Mouse (Mus musculus) intestine, embryonic 14.5 days (tissue): ENCODE data around the gene Fam193b. TPM values are rescaled to one million over a fixed set of nuclear protein-coding genes. Genes with fewer than 3 reads are reported as not detected.

Source experiments
- ATAC-seq: fragments of 200-750 bp; cut with Nextera tagmentation; replicated peaks from 2 replicates; pipeline ENCODE4 v1.8.0; 2017; ENCODE audit warnings: low read depth, moderate number of reproducible peaks, moderate TSS enrichment, moderate library complexity; ENCODE audit not compliant: low FRiP score, low TSS enrichment
- DNase-seq: peaks from one replicate; pipeline ENCODE4 v3.0.0-alpha.2; 2018; ENCODE audit warnings: low spot score
- H3K27ac ChIP-seq: fragments of 300-500 bp; sonication (generic); 2 replicates; pipeline ENCODE4 v1.5.1; 2014; ENCODE audit warnings: low read depth, mild to moderate bottlenecking, control low read depth
- H3K27me3 ChIP-seq: fragments of 300-500 bp; sonication (generic); replicated peaks from 2 replicates; pipeline ENCODE4 v1.6.1; 2014; ENCODE audit warnings: low read length, control low read depth; ENCODE audit not compliant: control insufficient read depth, insufficient read depth
- H3K36me3 ChIP-seq: fragments of 300-500 bp; sonication (generic); 2 replicates; pipeline ENCODE4 v1.6.1; 2014; ENCODE audit warnings: low read length, control low read depth; ENCODE audit not compliant: control insufficient read depth, insufficient read depth
- H3K4me1 ChIP-seq: fragments of 300-500 bp; sonication (generic); replicated peaks from 2 replicates; pipeline ENCODE4 v1.6.1; 2014; ENCODE audit warnings: low read length, control low read depth, mixed read lengths; ENCODE audit not compliant: control insufficient read depth, insufficient read depth
- H3K4me2 ChIP-seq: fragments of 300-500 bp; sonication (generic); 2 replicates; pipeline ENCODE4 v1.6.1; 2014; ENCODE audit warnings: low read length
- H3K4me3 ChIP-seq: fragments of 300-500 bp; sonication (generic); 2 replicates; pipeline ENCODE4 v1.5.1; 2014; ENCODE audit warnings: low read depth, low read length, control low read depth, mixed read lengths
- H3K9ac ChIP-seq: fragments of 300-500 bp; sonication (generic); 2 replicates; pipeline ENCODE4 v1.6.1; 2014; ENCODE audit warnings: mild to moderate bottlenecking, low read length
- H3K9me3 ChIP-seq: fragments of 300-500 bp; sonication (generic); 2 replicates; pipeline ENCODE4 v1.6.1; 2016; ENCODE audit warnings: low read length, control low read depth; ENCODE audit not compliant: control insufficient read depth
- WGBS: fragments of 180-500 bp; shearing (Covaris S2); extraction: QIAGEN DNeasy Blood & Tissue Kit; methylation state at CpG from one replicate; pipeline ENCODE4 v1.1.7; 2014; 5-methylcytosine and 5-hydroxymethylcytosine counted together
- polyA plus RNA-seq: library from polyadenylated mRNA; unstranded; fragments of >200 nt; fragmentation: Nextera tagmentation; extraction: Ambion mirVana; gene quantifications from 2 replicates; pipeline ENCODE4 v1.2.1, GENCODE M21; 2014

The Fam193b gene
- polyA plus RNA-seq, 1 experiment from 2014 or later, result 33.6 TPM

DNA sequence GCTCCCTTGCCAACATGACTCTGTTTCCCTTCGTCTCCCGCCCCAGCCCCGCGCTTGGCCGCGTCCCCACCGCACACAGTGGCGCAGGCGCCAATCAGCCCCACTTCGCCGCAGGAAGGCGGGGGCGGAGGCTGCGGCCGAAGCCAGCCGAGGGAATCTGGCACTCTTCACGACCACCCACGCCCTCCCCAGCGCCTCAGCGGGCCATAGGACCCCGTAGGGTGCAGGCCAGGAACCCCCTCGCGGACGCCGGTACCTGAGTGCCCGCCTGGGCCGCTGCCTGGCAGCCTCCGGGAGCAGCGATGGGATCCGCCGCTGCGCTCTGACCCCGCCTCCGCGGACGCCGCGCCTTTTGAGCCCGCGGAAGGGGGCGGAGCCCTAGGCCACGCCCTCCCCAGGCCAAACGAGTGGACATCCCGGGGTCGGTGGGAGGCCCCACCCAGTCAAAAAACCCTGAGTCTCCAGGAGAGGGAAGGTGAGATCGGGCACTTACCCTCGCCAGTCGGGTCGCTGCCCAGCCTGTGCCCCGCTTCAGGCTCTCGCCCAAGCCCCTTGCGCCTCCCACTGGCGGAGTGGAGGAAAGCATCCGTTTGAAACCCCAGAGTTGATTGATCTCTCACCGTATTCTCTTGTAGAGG is 57.7 kb downstream of the Fam193b start, which contains the start of gene Pdlim7:
Gene Pdlim7, minus strand, starts transcription at position 566 of the 638 bp plus-strand sequence.
- H3K27me3 ChIP-seq, result no peaks in the 10 kb centered on the region
- ATAC-seq, result peak; percentile 71
- WGBS, result under 1% methylated on average over 53 of the region's 55 CpGs
- H3K9me3 ChIP-seq, result no peaks in the 10 kb centered on the region
- peak within 1 kb of the TSS; percentile 77 for H3K4me3 ChIP-seq
- peak within 1 kb of the TSS; percentile 85 for H3K27ac ChIP-seq
- peak within 1 kb of the TSS; percentile 83 for H3K4me2 ChIP-seq
- peaks cover 26% of the 10 kb centered on the region for H3K4me1 ChIP-seq
- peaks cover 21% of the 10 kb centered on the region for H3K36me3 ChIP-seq
- H3K9ac ChIP-seq, result peak within 1 kb of the TSS; percentile 86
- DNase-seq, result peak; percentile 95

DNA sequence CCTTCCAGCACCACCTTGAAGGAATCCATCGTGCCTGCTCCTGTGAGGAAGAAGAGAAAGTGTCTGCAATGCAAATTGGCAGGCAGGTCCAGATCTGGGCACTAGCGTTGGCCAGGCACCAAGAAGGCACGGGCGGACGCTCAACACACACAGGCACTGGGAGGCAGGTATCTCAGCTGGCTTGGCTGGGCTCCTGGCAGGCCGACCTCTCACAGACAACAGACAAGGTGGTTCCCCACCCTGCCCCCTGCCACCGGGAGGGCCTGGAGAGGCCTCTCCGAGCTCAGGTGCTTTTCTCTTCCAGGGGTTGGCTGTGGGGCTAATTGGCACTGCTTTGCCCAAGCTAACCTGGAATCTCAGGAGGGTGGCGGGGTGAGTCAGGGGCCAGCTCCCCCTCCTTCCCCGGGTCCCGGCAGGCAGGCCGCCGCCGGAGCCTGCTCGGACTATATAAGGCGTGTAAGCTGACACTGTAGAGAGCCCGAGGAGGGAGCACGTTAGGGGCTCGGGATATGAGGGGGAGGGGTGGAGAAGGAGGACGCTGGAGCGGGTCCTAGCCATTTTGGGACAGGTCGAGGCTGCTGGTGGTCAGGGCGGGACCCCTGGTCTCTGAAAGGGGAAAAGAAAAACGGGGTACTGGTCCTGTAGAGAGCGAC is 58.4 kb downstream of the Fam193b start:
- peak; percentile 59 for ATAC-seq
- peaks cover 26% of the 10 kb centered on the region for H3K4me1 ChIP-seq
- peaks cover 29% of the 10 kb centered on the region for H3K36me3 ChIP-seq
- H3K27me3 ChIP-seq, result no peaks in the 10 kb centered on the region
- H3K4me3 ChIP-seq, result peak overlapping the region; percentile 77
- DNase-seq, result peak; percentile 83
- peak overlapping the region; percentile 85 for H3K27ac ChIP-seq
- WGBS, result 2% methylated on average over 25 of the region's 25 CpGs
- H3K9me3 ChIP-seq, result no peaks in the 10 kb centered on the region
- peak overlapping the region; percentile 83 for H3K4me2 ChIP-seq
- H3K9ac ChIP-seq, result peak overlapping the region; percentile 86

DNA sequence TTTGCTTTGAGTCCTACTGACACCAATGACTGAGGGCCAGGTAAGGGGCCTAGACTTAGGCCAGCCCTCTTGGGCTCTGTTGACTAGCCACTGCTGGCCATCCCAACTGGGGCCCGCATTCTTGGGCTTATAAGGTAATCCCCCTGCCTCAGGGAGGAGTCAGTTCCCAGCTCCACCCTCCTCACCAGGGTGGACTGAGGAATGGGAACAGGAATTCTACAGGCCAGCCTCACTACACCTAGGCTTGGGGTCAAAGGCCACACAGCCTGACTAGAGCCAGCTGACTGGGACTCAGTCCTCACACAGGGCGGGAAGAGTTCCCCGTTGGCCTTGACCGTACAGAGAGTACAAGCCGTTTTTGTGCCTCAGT is 59.4 kb downstream of the Fam193b start:
- peaks cover 26% of the 10 kb centered on the region for H3K4me1 ChIP-seq
- no peaks in the 10 kb centered on the region for H3K9me3 ChIP-seq
- ATAC-seq, result peak; percentile 12; the same call in 1 of the 2 replicates
- peak overlapping the region; percentile 83 for H3K4me2 ChIP-seq
- peak overlapping the region; percentile 77 for H3K4me3 ChIP-seq
- peak overlapping the region; percentile 85 for H3K27ac ChIP-seq
- WGBS, result 19% methylated on average over 5 of the region's 5 CpGs
- peaks cover 39% of the 10 kb centered on the region for H3K36me3 ChIP-seq
- H3K9ac ChIP-seq, result peak overlapping the region; percentile 86; the same call in 1 of the 2 replicates
- H3K27me3 ChIP-seq, result no peaks in the 10 kb centered on the region
- no peak for DNase-seq

DNA sequence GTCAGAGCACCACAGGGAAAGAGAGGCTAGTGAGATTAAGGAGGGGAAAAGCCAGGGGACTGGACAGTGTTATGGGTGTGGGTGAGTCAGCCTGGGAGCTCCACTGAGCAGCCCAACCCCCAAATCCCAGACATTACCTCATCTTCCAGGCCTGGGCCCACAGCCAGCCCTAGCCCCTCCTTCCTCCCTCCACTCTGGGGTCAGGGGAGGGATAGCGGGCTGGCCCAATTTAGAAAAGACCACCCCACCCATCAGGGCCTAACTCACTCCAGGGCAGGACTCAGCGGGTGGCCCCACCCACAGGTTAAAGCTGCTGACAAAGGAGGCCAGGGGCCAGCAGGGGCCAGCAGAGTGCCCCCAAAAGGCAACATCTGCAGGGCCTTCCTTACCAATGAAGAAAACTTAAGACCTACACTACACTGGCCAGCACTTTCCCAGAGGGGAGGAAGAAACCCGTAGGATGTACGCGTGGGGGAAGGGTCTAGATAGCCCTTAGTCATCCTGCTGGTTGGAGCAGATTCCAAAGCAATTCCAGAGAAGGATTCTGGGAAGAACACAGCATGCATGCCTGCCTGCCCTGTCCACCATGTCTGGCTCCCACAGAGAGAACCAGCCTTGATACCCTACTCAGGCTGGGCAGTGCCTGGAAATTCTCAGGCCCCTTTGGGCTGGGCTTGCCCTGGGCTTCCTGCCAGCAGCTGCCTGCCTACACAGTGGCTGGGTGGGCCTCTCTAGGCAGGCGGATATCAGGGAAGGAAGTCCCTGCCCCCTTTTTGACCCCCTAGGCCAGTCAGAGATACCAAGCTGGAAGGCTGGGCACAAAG is 60.0 kb downstream of the Fam193b start:
- H3K9me3 ChIP-seq, result no peaks in the 10 kb centered on the region
- DNase-seq (peak; percentile 88), ATAC-seq (peak; percentile 78)
- peak overlapping the region; percentile 85 for H3K27ac ChIP-seq
- WGBS, result 5% methylated on average over 6 of the region's 6 CpGs
- peak overlapping the region; percentile 23 for H3K9ac ChIP-seq
- H3K4me3 ChIP-seq, result peak overlapping the region; percentile 77
- H3K4me2 ChIP-seq, result peak overlapping the region; percentile 83
- peaks cover 26% of the 10 kb centered on the region for H3K4me1 ChIP-seq
- H3K27me3 ChIP-seq, result no peaks in the 10 kb centered on the region
- peaks cover 45% of the 10 kb centered on the region for H3K36me3 ChIP-seq

DNA sequence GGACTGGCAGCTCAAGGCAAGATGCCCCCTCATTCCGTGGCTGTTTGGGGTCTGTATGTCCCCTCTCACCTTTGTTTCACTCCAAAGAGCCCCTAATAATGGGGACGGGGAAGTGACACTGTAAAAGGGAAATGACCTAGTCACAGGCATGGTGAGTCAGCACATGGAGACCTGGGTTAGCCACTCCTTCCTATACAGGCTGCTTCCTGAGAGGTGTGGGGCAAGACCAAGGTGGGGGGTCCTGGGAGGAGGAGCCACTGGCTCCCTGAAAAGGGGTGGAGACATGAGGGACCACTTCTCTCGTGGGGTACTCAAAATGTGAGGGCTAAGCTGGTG is 60.6 kb downstream of the Fam193b start:
- H3K27me3 ChIP-seq, result no peaks in the 10 kb centered on the region
- peak overlapping the region; percentile 83 for H3K4me2 ChIP-seq
- H3K27ac ChIP-seq, result peak overlapping the region; percentile 85; the same call in 1 of the 2 replicates
- peak; percentile 15 for ATAC-seq
- H3K4me3 ChIP-seq, result peak overlapping the region; percentile 8; the same call in 1 of the 2 replicates
- peak overlapping the region; percentile 23; the same call in 1 of the 2 replicates for H3K9ac ChIP-seq
- 30% methylated on average over 3 of the region's 3 CpGs for WGBS
- DNase-seq, result no peak
- H3K4me1 ChIP-seq, result peaks cover 26% of the 10 kb centered on the region
- H3K36me3 ChIP-seq, result peaks cover 51% of the 10 kb centered on the region
- H3K9me3 ChIP-seq, result no peaks in the 10 kb centered on the region

DNA sequence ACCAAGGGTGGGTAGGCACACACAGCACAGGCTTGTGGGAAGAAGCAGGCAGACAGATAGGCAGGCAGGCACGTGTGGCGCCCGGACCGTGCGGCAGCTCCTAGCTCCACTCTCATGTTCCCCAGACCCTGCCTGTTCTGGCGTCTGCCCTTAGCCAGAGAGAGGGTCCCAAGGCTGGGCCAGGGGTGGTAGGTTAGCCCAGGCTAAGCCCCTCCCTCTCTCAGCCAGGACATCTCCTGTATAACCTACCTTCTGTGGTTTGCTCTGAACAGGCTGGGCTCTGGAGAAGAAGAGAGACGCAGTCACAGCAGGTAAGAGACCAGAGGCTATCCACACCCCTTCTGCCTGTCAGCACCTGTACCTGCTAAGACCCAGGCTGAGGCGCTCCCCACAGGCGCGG is 62.4 kb downstream of the Fam193b start:
- no peak overlapping the region for H3K4me2 ChIP-seq
- H3K4me1 ChIP-seq, result peaks cover 26% of the 10 kb centered on the region
- H3K4me3 ChIP-seq, result no peak overlapping the region
- WGBS, result 88% methylated on average over 10 of the region's 10 CpGs
- DNase-seq, result no peak
- peaks cover 68% of the 10 kb centered on the region for H3K36me3 ChIP-seq
- no peak overlapping the region for H3K27ac ChIP-seq
- H3K9me3 ChIP-seq, result no peaks in the 10 kb centered on the region
- ATAC-seq, result no peak
- H3K27me3 ChIP-seq, result no peaks in the 10 kb centered on the region
- no peak overlapping the region for H3K9ac ChIP-seq

DNA sequence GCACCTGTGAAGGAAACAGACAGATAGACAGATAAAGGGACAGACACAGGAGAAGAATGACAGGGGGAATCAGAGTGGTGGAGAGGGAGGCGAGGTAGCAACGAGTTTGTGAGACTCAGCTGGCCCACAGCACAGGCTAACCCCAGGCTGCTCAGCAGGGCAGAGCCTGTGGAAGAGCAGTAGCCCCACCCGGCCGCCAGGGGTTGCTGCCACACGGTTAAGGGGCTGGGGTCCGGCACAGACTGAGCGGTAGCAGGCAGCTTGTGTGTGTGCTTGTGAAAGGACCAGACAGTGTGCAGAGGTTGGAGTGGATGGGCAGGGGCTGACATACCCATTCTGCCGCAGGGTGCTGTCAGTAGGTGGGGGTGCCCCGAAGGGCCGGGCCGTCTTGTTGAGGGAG is 63.0 kb downstream of the Fam193b start:
- H3K27me3 ChIP-seq, result no peaks in the 10 kb centered on the region
- no peak for DNase-seq
- H3K4me3 ChIP-seq, result no peak overlapping the region
- H3K4me2 ChIP-seq, result no peak overlapping the region
- WGBS, result 64% methylated on average over 11 of the region's 11 CpGs
- ATAC-seq, result no peak
- no peaks in the 10 kb centered on the region for H3K9me3 ChIP-seq
- H3K27ac ChIP-seq, result no peak overlapping the region
- peaks cover 26% of the 10 kb centered on the region for H3K4me1 ChIP-seq
- H3K36me3 ChIP-seq, result peaks cover 75% of the 10 kb centered on the region
- H3K9ac ChIP-seq, result no peak overlapping the region

DNA sequence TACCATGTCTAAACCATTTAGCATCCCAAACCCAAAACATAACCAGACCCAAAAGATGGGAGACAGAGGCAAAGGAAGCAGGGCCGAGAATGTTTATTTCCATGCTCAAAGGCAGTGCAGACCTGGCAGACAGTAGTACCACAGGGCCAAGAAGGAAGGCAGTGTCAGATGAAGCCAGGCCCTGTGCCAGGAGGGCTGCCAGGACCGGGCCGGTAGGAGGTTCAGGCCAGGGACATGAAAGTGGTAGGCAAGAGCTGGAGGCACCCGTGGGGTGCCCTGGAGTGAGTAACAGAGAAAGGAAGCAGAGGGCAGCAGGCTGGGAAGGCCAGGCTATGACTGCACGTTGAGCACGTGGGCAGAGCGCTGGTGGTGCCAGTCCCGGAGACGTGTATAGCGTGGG is 64.2 kb downstream of the Fam193b start:
- peaks cover 18% of the 10 kb centered on the region for H3K4me1 ChIP-seq
- DNase-seq (no peak), ATAC-seq (no peak)
- H3K9ac ChIP-seq, result no peak overlapping the region
- H3K27me3 ChIP-seq, result no peaks in the 10 kb centered on the region
- no peak overlapping the region for H3K4me2 ChIP-seq
- H3K9me3 ChIP-seq, result no peaks in the 10 kb centered on the region
- 86% methylated on average over 10 of the region's 10 CpGs for WGBS
- H3K4me3 ChIP-seq, result no peak overlapping the region
- no peak overlapping the region for H3K27ac ChIP-seq
- H3K36me3 ChIP-seq, result peaks cover 85% of the 10 kb centered on the region
